In the genomic region with DNA sequence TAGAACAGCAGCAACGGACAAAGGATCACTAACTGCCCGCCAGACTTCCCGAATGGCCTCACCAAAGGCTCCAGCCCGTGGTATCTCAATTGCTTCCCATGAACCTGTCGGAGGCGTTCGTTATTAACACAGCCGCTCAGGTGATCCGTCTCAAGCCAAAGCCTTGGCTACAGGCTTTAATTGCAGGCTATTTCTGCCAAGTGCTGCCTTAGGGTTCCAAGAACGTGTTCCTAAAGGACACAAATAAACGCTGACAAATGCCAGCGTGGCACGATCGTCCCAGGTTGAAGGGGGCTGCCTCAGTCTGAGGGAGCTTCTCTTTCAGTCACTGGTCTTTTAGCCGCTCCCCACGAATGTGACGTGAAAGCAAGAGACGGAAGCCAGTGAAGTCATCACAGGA, we compare ENCODE assay signal across 16 mouse cellular contexts. TPM values are rescaled to one million over a fixed set of nuclear protein-coding genes. Genes with fewer than 3 reads are reported as not detected.
DNase-seq lines count a peak whose midpoint lies in the region; TF ChIP-seq lines count a peak whose summit lies in the region.
"Had no signal": no experiment of that assay in that cellular context is flagged by ENCODE, and none has a peak within 500 bp of the region (broad histone marks: within the 10 kb centered on the region; RNA-seq: fewer than 3 reads in every experiment).

No protein-coding gene starts in this region.

- WGBS in heart, embryonic 10.5 days, result 79% methylated on average over 18 of the region's 18 CpGs

- intact Hi-C loops in heart, postnatal 10 days (cut with DNase I), result no loop called here

- H3K27ac ChIP-seq in heart, embryonic 10.5 days, result no peak overlapping the region
- H3K27ac ChIP-seq: hindbrain, embryonic 10.5 days; limb, embryonic 15.5 days; midbrain, embryonic 15.5 days had no signal

- peak; percentile 35 to 55 for DNase-seq in cerebellum, adult 18-20 months
- DNase-seq in cerebellum, adult 9-10 months, result no peak
- DNase-seq in heart, adult 18-20 months, result peak; percentile 48 to 66
- DNase-seq in heart, embryonic 10.5 days (ENCODE audit: low spot score), result no peak
- peak; percentile 30 for DNase-seq in brain, embryonic 14.5 days (ENCODE audit: low read depth)
- DNase-seq in heart, postnatal 10 days, result peak; percentile 43 to 73
- no peak for DNase-seq in Muller cell, postnatal 12 days (ENCODE audit: inconsistent ontology term)
- DNase-seq in left cerebral cortex, adult 11 months (ENCODE audit: low spot score), result no peak
- DNase-seq: gastrocnemius, postnatal 25 days; kidney, postnatal 36 days; lung, postnatal 10 days; right cerebral cortex, postnatal 4 days; thymus, postnatal 14 days had no signal

- no peak overlapping the region for H3K4me3 ChIP-seq in heart, embryonic 10.5 days
- H3K4me3 ChIP-seq: hindbrain, embryonic 10.5 days; limb, embryonic 15.5 days; midbrain, embryonic 15.5 days had no signal

- TF ChIP-seq CTCF in brain, embryonic 14.5 days (IDR thresholded peaks at IDR 0.05; ENCODE audit: borderline replicate concordance, extremely low read depth, insufficient read depth, insufficient read length), result no peak

- no peak for TF ChIP-seq POLR2A in brain, embryonic 14.5 days (IDR thresholded peaks at IDR 0.05; ENCODE audit: borderline replicate concordance, extremely low read depth, insufficient read depth, insufficient read length, poor library complexity, severe bottlenecking)

- H3K36me3 ChIP-seq in heart, embryonic 10.5 days, result 0 out of 2 replicates have a peak, but pooled peaks cover 7% of the 10 kb centered on the region
- H3K36me3 ChIP-seq: limb, embryonic 15.5 days; midbrain, embryonic 15.5 days had no signal

- no peaks in the 10 kb centered on the region for H3K4me1 ChIP-seq in heart, embryonic 10.5 days
- H3K4me1 ChIP-seq: hindbrain, embryonic 10.5 days; limb, embryonic 15.5 days; midbrain, embryonic 15.5 days had no signal

- H3K27me3 ChIP-seq in heart, embryonic 10.5 days (ENCODE audit: insufficient read depth, poor library complexity, severe bottlenecking), result no peaks in the 10 kb centered on the region
- H3K27me3 ChIP-seq: limb, embryonic 15.5 days; midbrain, embryonic 15.5 days had no signal

- no peaks in the 10 kb centered on the region for H3K9me3 ChIP-seq in heart, embryonic 10.5 days
- H3K9me3 ChIP-seq: hindbrain, embryonic 10.5 days; limb, embryonic 15.5 days; midbrain, embryonic 15.5 days had no signal

RNA-seq across cellular contexts. Expression of gene Rnf34, which starts 59.6 kb away (rescaled TPM):
- total RNA-seq in heart, adult 18-20 months (2021), result 10 to 100 TPM; 28.8 to 31.7 TPM
- polyA plus RNA-seq in heart, embryonic 10.5 days (2016; fragmentation: Nextera tagmentation; extraction: Ambion mirVana), result 33.6 and 35.3 TPM in 2 replicates
- 30.9 and 33.1 TPM in 2 replicates for polyA plus RNA-seq in brain, embryonic 14.5 days (2012; rRNA removed)
- 10 to 100 TPM; 26.8 to 32.9 TPM for total RNA-seq in heart, postnatal 10 days (2021)

Comparison
In these comparisons a context has a peak if more than half of its experiments do, and no peak if none do; other contexts are left out.
1. DNase-seq: peak in cerebellum, adult 18-20 months (2 of 2), heart, adult 18-20 months (2 of 2), brain, embryonic 14.5 days (single experiment) and heart, postnatal 10 days (2 of 2); none in cerebellum, adult 9-10 months (single experiment), heart, embryonic 10.5 days (single experiment), Muller cell, postnatal 12 days (single experiment) and left cerebral cortex, adult 11 months (single experiment).